Mouse (Mus musculus): ENCODE results near the gene Rrm1. TPM values are rescaled to one million over a fixed set of nuclear protein-coding genes. Genes with fewer than 3 reads are reported as not detected.
A peak's percentile ranks its signal among the peaks of the same experiment; 100 is the strongest.
"Not testable (repeated sequence)": the region's sequence is repeated elsewhere in the genome, so short reads cannot be mapped to it uniquely, and the experiment has no call there.

Rrm1 gene
- polyA plus RNA-seq (2015; fragmentation: Nextera tagmentation; extraction: Ambion mirVana) = 160 and 162 TPM in 2 replicates

- WGBS = under 1% methylated on average over 43 of the region's 56 CpGs
Observed at GRCm38 (mm10) chr7:102441657-102442391, at the start of gene Rrm1. Gene Rrm1 (plus strand): TSS chr7:102441695.

DNA sequence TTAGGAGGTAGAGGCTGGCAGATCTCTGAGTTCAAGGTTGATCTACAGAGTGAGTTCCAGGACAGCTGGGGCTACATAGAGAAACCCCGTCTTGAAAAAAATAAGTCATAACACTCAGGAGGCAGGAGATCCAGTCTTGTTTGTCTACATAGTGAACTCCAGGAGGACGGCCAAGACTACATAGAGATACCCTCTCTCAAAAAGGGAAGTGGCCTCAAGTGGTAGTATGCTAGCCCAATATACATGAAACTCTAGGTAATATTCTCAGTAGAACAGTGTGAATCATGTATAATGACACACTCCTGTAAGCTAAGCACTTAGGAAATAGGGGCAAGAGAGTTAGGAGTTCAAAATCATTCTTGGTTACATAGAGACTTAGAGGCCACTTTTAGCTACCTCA lies 47.6 kb upstream of the Rrm1 start:
- Histone ChIP-seq H3K27me3 (ENCODE audit: control insufficient read depth, insufficient read depth, low read depth, low read length) (no peaks in the 10 kb centered on the region), H3K27ac (ENCODE audit: low read length) (no peak overlapping the region), H3K4me3 (ENCODE audit: low read length) (no peak overlapping the region), H3K4me2 (ENCODE audit: low read depth, low read length) (no peak overlapping the region), H3K9me3 (ENCODE audit: control insufficient read depth, low read length) (no peaks in the 10 kb centered on the region), H3K9ac (ENCODE audit: low read length) (no peak overlapping the region), H3K36me3 (ENCODE audit: control insufficient read depth, insufficient read depth, low read length) (no peaks in the 10 kb centered on the region), H3K4me1 (replicated peaks; ENCODE audit: control insufficient read depth, insufficient read depth, low read length) (no peaks in the 10 kb centered on the region)
- 68% methylated on average over 2 of the region's 2 CpGs for WGBS
- no peak for ATAC-seq (ENCODE audit: low read depth)

More at GRCm38 (mm10) chr7:102441657-102442391, at the start of gene Rrm1:
- peak; percentile 99 for ATAC-seq (ENCODE audit: low read depth)
- H3K27ac ChIP-seq (ENCODE audit: low read length) = peak within 1 kb of the TSS; percentile 89
- H3K9me3 ChIP-seq (ENCODE audit: control insufficient read depth, low read length) = no peaks in the 10 kb centered on the region
- peak within 1 kb of the TSS; percentile 87 for H3K4me3 ChIP-seq (ENCODE audit: low read length)
- peak within 1 kb of the TSS; percentile 92 for H3K9ac ChIP-seq (ENCODE audit: low read length)
- peaks cover 16% of the 10 kb centered on the region for H3K4me1 ChIP-seq (replicated peaks; ENCODE audit: control insufficient read depth, insufficient read depth, low read length)
- peaks cover 12% of the 10 kb centered on the region for H3K36me3 ChIP-seq (ENCODE audit: control insufficient read depth, insufficient read depth, low read length)
- peak within 1 kb of the TSS; percentile 69 for H3K4me2 ChIP-seq (ENCODE audit: low read depth, low read length)
- H3K27me3 ChIP-seq (ENCODE audit: control insufficient read depth, insufficient read depth, low read depth, low read length) = no peaks in the 10 kb centered on the region

DNA sequence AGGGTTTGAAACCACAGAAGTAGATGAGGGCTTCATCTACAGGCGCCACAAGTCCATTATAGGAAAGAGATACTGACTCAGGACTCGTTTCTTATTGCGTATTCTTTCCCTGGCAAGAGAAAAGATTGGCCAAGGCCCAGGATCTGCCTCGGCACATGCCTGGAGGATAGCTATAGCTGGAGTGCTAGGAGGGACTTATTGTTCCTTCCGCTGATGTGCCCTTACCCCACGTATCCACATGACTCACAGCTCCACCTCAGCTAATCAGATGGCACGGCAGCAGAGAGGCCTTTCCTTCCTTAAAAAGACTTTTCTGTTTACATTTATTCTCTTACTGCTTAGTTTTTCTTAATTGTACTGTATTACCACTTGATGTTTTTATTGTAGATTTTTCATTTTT lies 45.6 kb upstream of the Rrm1 start:
- no peaks in the 10 kb centered on the region for H3K9me3 ChIP-seq (ENCODE audit: control insufficient read depth, low read length)
- H3K27ac ChIP-seq (ENCODE audit: low read length) = no peak overlapping the region
- H3K36me3 ChIP-seq (ENCODE audit: control insufficient read depth, insufficient read depth, low read length) = no peaks in the 10 kb centered on the region
- no peaks in the 10 kb centered on the region for H3K27me3 ChIP-seq (ENCODE audit: control insufficient read depth, insufficient read depth, low read depth, low read length)
- no peak overlapping the region for H3K4me3 ChIP-seq (ENCODE audit: low read length)
- H3K9ac ChIP-seq (ENCODE audit: low read length) = no peak overlapping the region
- ATAC-seq (ENCODE audit: low read depth) = no peak
- 61% methylated on average over 7 of the region's 7 CpGs for WGBS
- no peaks in the 10 kb centered on the region for H3K4me1 ChIP-seq (replicated peaks; ENCODE audit: control insufficient read depth, insufficient read depth, low read length)
- no peak overlapping the region for H3K4me2 ChIP-seq (ENCODE audit: low read depth, low read length)

GRCm38 (mm10) chr7:102396331-102396730 lies 45.2 kb upstream of the Rrm1 start:
- Histone ChIP-seq H3K4me2 (ENCODE audit: low read depth, low read length) (no peak overlapping the region), H3K4me3 (ENCODE audit: low read length) (no peak overlapping the region), H3K27ac (ENCODE audit: low read length) (no peak overlapping the region), H3K27me3 (ENCODE audit: control insufficient read depth, insufficient read depth, low read depth, low read length) (no peaks in the 10 kb centered on the region), H3K36me3 (ENCODE audit: control insufficient read depth, insufficient read depth, low read length) (no peaks in the 10 kb centered on the region), H3K4me1 (replicated peaks; ENCODE audit: control insufficient read depth, insufficient read depth, low read length) (no peaks in the 10 kb centered on the region), H3K9ac (ENCODE audit: low read length) (no peak overlapping the region), H3K9me3 (ENCODE audit: control insufficient read depth, low read length) (no peaks in the 10 kb centered on the region)
- 90% methylated on average over 3 of the region's 3 CpGs for WGBS
- ATAC-seq (ENCODE audit: low read depth) = no peak

GRCm38 (mm10) chr7:102399180-102399731 lies 42.2 kb upstream of the Rrm1 start:
- Histone ChIP-seq H3K4me1 (replicated peaks; ENCODE audit: control insufficient read depth, insufficient read depth, low read length) (no peaks in the 10 kb centered on the region), H3K9ac (ENCODE audit: low read length) (no peak overlapping the region), H3K36me3 (ENCODE audit: control insufficient read depth, insufficient read depth, low read length) (no peaks in the 10 kb centered on the region), H3K27me3 (ENCODE audit: control insufficient read depth, insufficient read depth, low read depth, low read length) (no peaks in the 10 kb centered on the region), H3K4me3 (ENCODE audit: low read length) (no peak overlapping the region), H3K4me2 (ENCODE audit: low read depth, low read length) (no peak overlapping the region), H3K9me3 (ENCODE audit: control insufficient read depth, low read length) (no peaks in the 10 kb centered on the region), H3K27ac (ENCODE audit: low read length) (no peak overlapping the region)
- 78% methylated on average over 3 of the region's 3 CpGs for WGBS
- no peak for ATAC-seq (ENCODE audit: low read depth)

- no peaks in the 10 kb centered on the region for H3K36me3 ChIP-seq (ENCODE audit: control insufficient read depth, insufficient read depth, low read length)
- H3K4me3 ChIP-seq (ENCODE audit: low read length) = no peak overlapping the region
- H3K4me1 ChIP-seq (replicated peaks; ENCODE audit: control insufficient read depth, insufficient read depth, low read length) = no peaks in the 10 kb centered on the region
- no peaks in the 10 kb centered on the region for H3K27me3 ChIP-seq (ENCODE audit: control insufficient read depth, insufficient read depth, low read depth, low read length)
- no peak for ATAC-seq (ENCODE audit: low read depth)
- no peak overlapping the region for H3K4me2 ChIP-seq (ENCODE audit: low read depth, low read length)
- WGBS = 85% methylated on average over 2 of the region's 2 CpGs
- H3K9me3 ChIP-seq (ENCODE audit: control insufficient read depth, low read length) = no peaks in the 10 kb centered on the region
- no peak overlapping the region for H3K9ac ChIP-seq (ENCODE audit: low read length)
- no peak overlapping the region for H3K27ac ChIP-seq (ENCODE audit: low read length)
Observed at GRCm38 (mm10) chr7:102404118-102404517, 37.4 kb upstream of the Rrm1 start.

GRCm38 (mm10) chr7:102407440-102407839 lies 34.1 kb upstream of the Rrm1 start:
- H3K36me3 ChIP-seq (ENCODE audit: control insufficient read depth, insufficient read depth, low read length) = no peaks in the 10 kb centered on the region
- ATAC-seq (ENCODE audit: low read depth) = no peak
- H3K27ac ChIP-seq (ENCODE audit: low read length) = no peak overlapping the region
- H3K27me3 ChIP-seq (ENCODE audit: control insufficient read depth, insufficient read depth, low read depth, low read length) = no peaks in the 10 kb centered on the region
- no peak overlapping the region for H3K4me3 ChIP-seq (ENCODE audit: low read length)
- H3K4me2 ChIP-seq (ENCODE audit: low read depth, low read length) = no peak overlapping the region
- no peaks in the 10 kb centered on the region for H3K9me3 ChIP-seq (ENCODE audit: control insufficient read depth, low read length)
- H3K9ac ChIP-seq (ENCODE audit: low read length) = no peak overlapping the region
- no peaks in the 10 kb centered on the region for H3K4me1 ChIP-seq (replicated peaks; ENCODE audit: control insufficient read depth, insufficient read depth, low read length)

DNA sequence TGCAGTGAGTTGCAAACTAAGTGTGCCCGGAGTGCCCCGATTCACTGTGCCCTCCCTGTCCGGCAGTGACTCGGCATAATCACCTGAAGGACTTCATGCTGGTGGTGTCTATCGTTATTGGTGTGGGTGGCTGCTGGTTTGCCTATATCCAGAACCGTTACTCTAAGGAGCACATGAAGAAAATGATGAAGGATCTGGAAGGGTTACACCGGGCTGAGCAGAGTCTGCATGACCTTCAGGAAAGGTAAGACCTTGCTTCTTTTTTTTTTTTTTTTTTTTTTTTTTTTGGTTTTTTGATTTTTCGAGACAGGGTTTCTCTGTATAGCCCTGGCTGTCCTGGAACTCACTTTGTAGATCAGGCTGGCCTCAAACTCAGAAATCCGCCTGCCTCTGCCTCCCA lies 26.2 kb upstream of the Rrm1 start:
- not testable (repeated sequence) for H3K4me3 ChIP-seq (ENCODE audit: low read length); H3K9me3 ChIP-seq (ENCODE audit: control insufficient read depth, low read length); H3K27me3 ChIP-seq (ENCODE audit: control insufficient read depth, insufficient read depth, low read depth, low read length); H3K36me3 ChIP-seq (ENCODE audit: control insufficient read depth, insufficient read depth, low read length); H3K27ac ChIP-seq (ENCODE audit: low read length); H3K4me1 ChIP-seq (replicated peaks; ENCODE audit: control insufficient read depth, insufficient read depth, low read length); H3K4me2 ChIP-seq (ENCODE audit: low read depth, low read length); ATAC-seq (ENCODE audit: low read depth); H3K9ac ChIP-seq (ENCODE audit: low read length)
- 88% methylated on average over 9 of the region's 9 CpGs for WGBS

GRCm38 (mm10) chr7:102415841-102416240 lies 25.7 kb upstream of the Rrm1 start:
- H3K4me2 ChIP-seq (ENCODE audit: low read depth, low read length) = no peak overlapping the region
- no peak overlapping the region for H3K4me3 ChIP-seq (ENCODE audit: low read length)
- H3K9me3 ChIP-seq (ENCODE audit: control insufficient read depth, low read length) = no peaks in the 10 kb centered on the region
- no peaks in the 10 kb centered on the region for H3K36me3 ChIP-seq (ENCODE audit: control insufficient read depth, insufficient read depth, low read length)
- no peak for ATAC-seq (ENCODE audit: low read depth)
- no peak overlapping the region for H3K9ac ChIP-seq (ENCODE audit: low read length)
- no peaks in the 10 kb centered on the region for H3K27me3 ChIP-seq (ENCODE audit: control insufficient read depth, insufficient read depth, low read depth, low read length)
- 51% methylated on average over 6 of the region's 6 CpGs for WGBS
- no peaks in the 10 kb centered on the region for H3K4me1 ChIP-seq (replicated peaks; ENCODE audit: control insufficient read depth, insufficient read depth, low read length)
- no peak overlapping the region for H3K27ac ChIP-seq (ENCODE audit: low read length)

All from lung, embryonic 16.5 days (tissue).